Mouse (Mus musculus) layer of hippocampus, postnatal 10 days (tissue): ENCODE data around the gene Cyp2b13. TPM values are rescaled to one million over a fixed set of nuclear protein-coding genes. Genes with fewer than 3 reads are reported as not detected.
"Not testable (repeated sequence)": the region's sequence is repeated elsewhere in the genome, so short reads cannot be mapped to it uniquely, and the experiment has no call there.

Source experiments
- DNase-seq, 2 experiments: peaks; one replicate each; pipeline ENCODE4 v3.0.0; 2021; ENCODE audit warnings: low spot score in 2 of 2
- long read RNA-seq: library from polyadenylated mRNA; stranded (forward); transcript quantifications from one replicate; pipeline ENCODE4 v2.0.0, GENCODE M21; 2023
- total RNA-seq, 2 experiments: library from RNA; stranded (reverse); gene quantifications; 2 replicates each; pipeline ENCODE4 v1.2.3; 2021

Cyp2b13 gene
- total RNA-seq = not detected
- long read RNA-seq = 0 reads

GRCm38 (mm10) chr7:26061197-26061596, at the start of gene Cyp2b13:
Gene Cyp2b13 (plus strand): TSS chr7:26061497.
- not testable (repeated sequence) for DNase-seq

- not testable (repeated sequence) for DNase-seq
Measured at GRCm38 (mm10) chr7:26019814-26020332, 41.4 kb upstream of the Cyp2b13 start.

- DNase-seq = not testable (repeated sequence)
Measured at GRCm38 (mm10) chr7:26054885-26055630, 6.2 kb upstream of the Cyp2b13 start.

- DNase-seq = not testable (repeated sequence)
Measured at GRCm38 (mm10) chr7:26071677-26072076, 10.4 kb downstream of the Cyp2b13 start.

- DNase-seq = no peak
Measured at GRCm38 (mm10) chr7:26082595-26082994, 21.3 kb downstream of the Cyp2b13 start.

- no peak for DNase-seq
Measured at GRCm38 (mm10) chr7:26087391-26087790, 26.1 kb downstream of the Cyp2b13 start.

- DNase-seq = not testable (repeated sequence)
Measured at GRCm38 (mm10) chr7:26088578-26088977, 27.3 kb downstream of the Cyp2b13 start.

GRCm38 (mm10) chr7:26139623-26140022, 78.3 kb downstream of the Cyp2b13 start:
- DNase-seq = not testable (repeated sequence)

GRCm38 (mm10) chr7:26143657-26144056, 82.4 kb downstream of the Cyp2b13 start:
- DNase-seq = not testable (repeated sequence)

Other genes with a start within 250 kb of the Cyp2b13 start
- 1 to 10 TPM; 2.6 to 4.0 TPM for gene Cyp2s1, start 244.6 kb upstream of the Cyp2b13 start, total RNA-seq
- not detected for gene Cyp2b10, start 163.9 kb upstream of the Cyp2b13 start, total RNA-seq
- not detected for gene Cyp2b9, start 111.9 kb downstream of the Cyp2b13 start, total RNA-seq
- gene Vmn1r184, start 198.8 kb downstream of the Cyp2b13 start, total RNA-seq = not detected
- not detected for gene Cyp2a4, start 245.7 kb downstream of the Cyp2b13 start, total RNA-seq